Mouse (Mus musculus) stomach, embryonic 15.5 days (tissue): Measurements from ENCODE around the gene Hs1bp3. TPM values are rescaled to one million over a fixed set of nuclear protein-coding genes. Genes with fewer than 3 reads are reported as not detected.

ENCODE experiments used
- ATAC-seq: fragments of 200-750 bp; cut with Nextera tagmentation; 2 replicates; pipeline ENCODE4 v1.8.0; 2017; ENCODE audit warnings: low read depth, moderate number of reproducible peaks, moderate TSS enrichment; ENCODE audit not compliant: insufficient read depth, low FRiP score
- H3K27ac ChIP-seq: fragments of 300-500 bp; sonication (generic); 2 replicates; pipeline ENCODE4 v1.5.1; 2015; ENCODE audit warnings: mild to moderate bottlenecking, inconsistent platforms
- H3K27me3 ChIP-seq: fragments of 300-500 bp; sonication (generic); replicated peaks from 2 replicates; pipeline ENCODE4 v1.6.1; 2015; ENCODE audit warnings: inconsistent platforms
- H3K36me3 ChIP-seq: fragments of 300-500 bp; sonication (generic); 2 replicates; pipeline ENCODE4 v1.6.1; 2015; ENCODE audit warnings: inconsistent platforms
- H3K4me1 ChIP-seq: fragments of 300-500 bp; sonication (generic); 2 replicates; pipeline ENCODE4 v1.6.1; 2015; ENCODE audit warnings: inconsistent platforms
- H3K4me2 ChIP-seq: fragments of 300-500 bp; sonication (generic); 2 replicates; pipeline ENCODE4 v1.6.1; 2015; ENCODE audit warnings: mild to moderate bottlenecking, inconsistent platforms
- H3K4me3 ChIP-seq: fragments of 300-500 bp; sonication (generic); replicated peaks from 2 replicates; pipeline ENCODE4 v1.5.1; 2015; ENCODE audit warnings: inconsistent platforms
- H3K9ac ChIP-seq: fragments of 300-500 bp; sonication (generic); 2 replicates; pipeline ENCODE4 v1.6.1; 2015; ENCODE audit warnings: inconsistent platforms
- H3K9me3 ChIP-seq: fragments of 300-500 bp; sonication (generic); 2 replicates; pipeline ENCODE4 v1.6.1; 2016; ENCODE audit warnings: inconsistent platforms
- WGBS: fragments of 180-500 bp; shearing (Covaris S2); methylation state at CpG from one replicate; pipeline ENCODE4 v1.1.7; 2015; 5-methylcytosine and 5-hydroxymethylcytosine counted together
- polyA plus RNA-seq: library from polyadenylated mRNA; unstranded; fragments of >200 nt; fragmentation: Nextera tagmentation; extraction: Ambion mirVana; gene quantifications from 2 replicates; pipeline ENCODE4 v1.2.1, GENCODE M21; 2015

Gene Hs1bp3
- polyA plus RNA-seq, 1 experiment from 2014 or later, result 14.5 TPM

- Histone ChIP-seq H3K27ac (no peak overlapping the region), H3K4me2 (no peak overlapping the region), H3K9ac (no peak overlapping the region), H3K4me1 (peaks cover 12% of the 10 kb centered on the region), H3K36me3 (no peaks in the 10 kb centered on the region), H3K9me3 (no peaks in the 10 kb centered on the region), H3K27me3 (peaks cover 54% of the 10 kb centered on the region), H3K4me3 (no peak overlapping the region)
- whole genome bisulfite sequencing, result 37% methylated on average over 6 of the region's 6 CpGs
- ATAC-seq, result no peak
Observed at GRCm38 (mm10) chr12:8295307-8295913, 17.8 kb upstream of the Hs1bp3 start.

DNA sequence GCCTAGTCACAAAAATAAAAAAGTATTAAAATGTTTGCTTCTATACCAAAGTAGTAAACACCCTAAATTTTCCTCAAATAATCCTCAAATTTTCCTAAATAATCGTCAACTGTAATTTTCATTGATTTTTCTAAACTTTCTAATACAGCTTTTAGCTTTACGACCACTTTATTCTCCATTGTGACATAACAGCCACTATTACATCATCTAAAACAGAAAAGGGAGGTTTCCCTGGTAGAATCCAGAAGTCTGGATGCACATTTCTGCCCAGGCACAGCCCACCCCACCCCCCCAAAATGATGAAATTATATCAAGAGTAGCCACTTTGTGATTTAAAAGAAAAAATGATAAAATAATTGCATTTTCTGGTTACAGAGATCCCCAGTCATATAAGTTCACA, 17.1 kb upstream of the Hs1bp3 start:
- H3K4me1 ChIP-seq, result peaks cover 13% of the 10 kb centered on the region
- 76% methylated on average over 2 of the region's 2 CpGs for WGBS

GRCm38 (mm10) chr12:8297586-8298214, 15.5 kb upstream of the Hs1bp3 start:
- H3K36me3 ChIP-seq, result no peaks in the 10 kb centered on the region
- 7% methylated on average over 34 of the region's 34 CpGs for WGBS
- no peak for ATAC-seq
- peaks cover 26% of the 10 kb centered on the region for H3K4me1 ChIP-seq
- peaks cover 77% of the 10 kb centered on the region for H3K27me3 ChIP-seq
- no peaks in the 10 kb centered on the region for H3K9me3 ChIP-seq
- peak overlapping the region; percentile 41 for H3K4me3 ChIP-seq
- H3K27ac ChIP-seq, result no peak overlapping the region
- H3K9ac ChIP-seq, result no peak overlapping the region
- H3K4me2 ChIP-seq, result peak overlapping the region; percentile 68

More for the DNA sequence above, 17.1 kb upstream of the Hs1bp3 start:
- peaks cover 62% of the 10 kb centered on the region for H3K27me3 ChIP-seq
- H3K27ac ChIP-seq, result no peak overlapping the region
- H3K9ac ChIP-seq, result no peak overlapping the region
- no peak overlapping the region for H3K4me2 ChIP-seq
- H3K36me3 ChIP-seq, result no peaks in the 10 kb centered on the region
- no peaks in the 10 kb centered on the region for H3K9me3 ChIP-seq
- no peak overlapping the region for H3K4me3 ChIP-seq
- ATAC-seq, result no peak

DNA sequence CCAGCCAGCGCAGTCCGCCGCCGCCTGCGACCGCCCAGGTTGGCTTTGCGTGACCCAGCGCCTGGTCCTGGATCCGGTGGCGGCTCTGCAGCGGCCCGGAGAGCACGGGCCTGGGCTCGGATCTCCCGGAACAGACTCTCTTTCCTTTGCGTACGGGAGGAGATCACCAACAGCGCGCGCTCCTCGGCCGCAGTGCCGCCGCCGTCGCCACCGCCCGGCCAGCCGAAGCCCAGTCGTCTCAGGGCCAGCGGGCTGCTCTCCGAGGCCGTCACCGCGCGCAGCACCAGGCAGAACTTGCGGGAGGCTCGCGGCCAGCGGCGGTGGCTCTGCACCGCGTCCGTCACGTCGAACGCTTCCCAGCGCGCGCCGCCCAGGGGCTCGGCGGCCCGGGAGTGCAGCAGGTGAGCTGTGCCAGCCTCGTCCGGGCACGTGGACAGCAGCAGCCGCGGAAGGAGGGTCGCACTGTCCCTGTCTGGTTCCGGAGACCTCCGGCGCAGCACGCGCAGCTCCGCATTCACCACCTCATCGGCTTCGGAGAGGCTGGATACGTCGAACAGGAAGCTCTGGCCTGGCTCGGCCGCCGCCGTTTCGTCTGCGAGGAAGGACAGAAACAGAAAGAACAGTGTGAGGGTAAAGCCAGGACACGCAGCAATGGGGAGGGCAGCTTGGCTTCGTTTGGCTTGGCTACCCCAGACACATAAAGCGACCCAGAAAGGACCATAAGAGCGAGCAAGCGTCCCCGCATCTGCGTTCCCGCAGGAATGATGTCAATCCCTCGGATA, 14.7 kb upstream of the Hs1bp3 start:
- peaks cover 26% of the 10 kb centered on the region for H3K4me1 ChIP-seq
- ATAC-seq, result no peak
- H3K9ac ChIP-seq, result no peak overlapping the region
- no peak overlapping the region for H3K27ac ChIP-seq
- no peaks in the 10 kb centered on the region for H3K36me3 ChIP-seq
- H3K4me2 ChIP-seq, result peak overlapping the region; percentile 68
- no peaks in the 10 kb centered on the region for H3K9me3 ChIP-seq
- peak overlapping the region; percentile 41 for H3K4me3 ChIP-seq
- peaks cover 86% of the 10 kb centered on the region for H3K27me3 ChIP-seq
- 3% methylated on average over 82 of the region's 85 CpGs for WGBS

- Histone ChIP-seq H3K4me2 (no peak overlapping the region), H3K4me3 (no peak overlapping the region)
- WGBS, result 13% methylated on average over 34 of the region's 34 CpGs
Observed at GRCm38 (mm10) chr12:8299143-8300110, 13.8 kb upstream of the Hs1bp3 start.

GRCm38 (mm10) chr12:8300111-8300480, 13.1 kb upstream of the Hs1bp3 start:
- Histone ChIP-seq H3K4me1 (peaks cover 26% of the 10 kb centered on the region), H3K36me3 (no peaks in the 10 kb centered on the region), H3K27me3 (peaks cover 92% of the 10 kb centered on the region), H3K9me3 (no peaks in the 10 kb centered on the region), H3K4me3 (no peak overlapping the region), H3K9ac (no peak overlapping the region), H3K27ac (no peak overlapping the region), H3K4me2 (no peak overlapping the region)
- no peak for ATAC-seq
- 38% methylated on average over 10 of the region's 10 CpGs for WGBS

More at GRCm38 (mm10) chr12:8299143-8300110, 13.8 kb upstream of the Hs1bp3 start:
- peaks cover 94% of the 10 kb centered on the region for H3K27me3 ChIP-seq
- H3K4me1 ChIP-seq, result peaks cover 26% of the 10 kb centered on the region
- H3K36me3 ChIP-seq, result no peaks in the 10 kb centered on the region
- no peak for ATAC-seq
- no peak overlapping the region for H3K9ac ChIP-seq
- H3K27ac ChIP-seq, result no peak overlapping the region
- H3K9me3 ChIP-seq, result no peaks in the 10 kb centered on the region

DNA sequence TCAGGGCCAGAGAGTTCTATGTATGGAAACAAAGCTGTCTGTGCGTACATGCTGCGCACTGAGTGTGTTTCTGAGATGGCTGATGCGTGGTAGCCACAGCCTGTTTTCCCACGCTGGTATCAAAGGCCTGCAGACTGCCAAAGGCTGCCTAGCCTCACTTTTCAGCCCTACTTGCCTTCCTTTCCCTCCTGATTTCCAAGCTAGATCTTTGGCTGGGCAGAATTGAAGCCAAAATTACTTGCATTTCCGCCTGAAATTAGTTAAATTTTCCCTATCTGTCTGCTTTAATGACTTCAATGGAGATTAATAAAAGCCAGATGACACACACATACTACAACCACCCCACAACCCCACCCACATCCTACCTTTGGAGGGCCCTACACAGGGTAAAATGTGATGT, 12.7 kb upstream of the Hs1bp3 start:
- no peak overlapping the region for H3K4me2 ChIP-seq
- H3K36me3 ChIP-seq, result no peaks in the 10 kb centered on the region
- H3K4me3 ChIP-seq, result no peak overlapping the region
- 52% methylated on average over 5 of the region's 5 CpGs for WGBS
- no peak overlapping the region for H3K9ac ChIP-seq
- peaks cover 92% of the 10 kb centered on the region for H3K27me3 ChIP-seq
- peaks cover 26% of the 10 kb centered on the region for H3K4me1 ChIP-seq
- H3K27ac ChIP-seq, result no peak overlapping the region
- no peak for ATAC-seq
- no peaks in the 10 kb centered on the region for H3K9me3 ChIP-seq

DNA sequence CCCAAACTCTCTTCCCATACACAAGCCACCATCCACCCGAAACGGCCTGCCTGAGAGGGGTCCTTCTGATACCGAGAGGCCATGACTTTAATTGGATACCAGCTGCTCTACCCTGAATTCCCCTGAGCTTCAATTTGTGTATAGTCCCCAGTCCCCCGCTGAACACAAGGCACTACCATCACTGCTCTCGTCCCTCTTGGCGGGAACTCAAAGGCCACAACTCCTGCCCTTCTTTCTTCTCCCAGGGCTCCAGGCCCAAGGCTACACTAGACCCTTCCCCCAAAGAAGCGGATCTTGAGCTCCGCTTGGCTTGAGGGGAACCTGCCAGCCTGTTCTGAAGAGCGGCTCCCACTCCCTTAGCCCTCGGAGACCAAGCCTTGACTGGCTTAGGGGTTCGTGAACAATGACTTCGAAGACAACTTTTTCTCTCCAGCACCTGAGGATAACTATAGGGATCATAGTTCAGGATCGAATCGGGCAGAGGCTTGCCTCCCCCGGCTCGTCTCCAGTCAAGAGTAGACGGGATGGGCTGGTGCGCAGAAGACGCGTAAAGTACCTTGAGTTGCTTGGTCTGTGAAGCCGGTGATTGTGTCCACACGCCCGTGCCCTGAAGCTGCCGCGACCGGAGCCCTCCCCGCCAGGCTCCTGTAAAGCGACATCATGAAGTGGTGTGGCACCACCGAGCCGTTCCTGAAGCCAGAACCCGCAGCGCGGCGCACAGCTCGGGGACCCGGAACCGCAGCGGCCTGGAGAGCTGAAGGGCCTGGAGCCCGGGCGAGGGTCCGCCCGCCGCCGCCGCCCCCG, 12.0 kb upstream of the Hs1bp3 start:
- Histone ChIP-seq H3K36me3 (no peaks in the 10 kb centered on the region), H3K27me3 (peaks cover 94% of the 10 kb centered on the region), H3K4me3 (peak overlapping the region; percentile 42), H3K4me1 (peaks cover 26% of the 10 kb centered on the region), H3K9me3 (no peaks in the 10 kb centered on the region), H3K4me2 (peak overlapping the region; percentile 87), H3K27ac (no peak overlapping the region), H3K9ac (no peak overlapping the region)
- ATAC-seq, result no peak
- WGBS, result 8% methylated on average over 41 of the region's 46 CpGs

- WGBS, result under 1% methylated on average over 48 of the region's 53 CpGs
- no peak within 1 kb of the TSS for H3K27ac ChIP-seq
- H3K9ac ChIP-seq, result no peak within 1 kb of the TSS
Observed at GRCm38 (mm10) chr12:8301841-8302431, 11.3 kb upstream of the Hs1bp3 start, which contains the start of gene Gdf7. Gdf7 (minus strand) TSS chr12:8301954.

GRCm38 (mm10) chr12:8305258-8305657, 8.0 kb upstream of the Hs1bp3 start:
- no peak for ATAC-seq
- WGBS, result 40% methylated on average over 2 of the region's 2 CpGs
- Histone ChIP-seq H3K36me3 (no peaks in the 10 kb centered on the region), H3K27me3 (peaks cover 60% of the 10 kb centered on the region), H3K4me1 (peaks cover 14% of the 10 kb centered on the region), H3K9me3 (no peaks in the 10 kb centered on the region), H3K4me2 (no peak overlapping the region), H3K4me3 (no peak overlapping the region), H3K27ac (no peak overlapping the region), H3K9ac (no peak overlapping the region)

More at GRCm38 (mm10) chr12:8301841-8302431, 11.3 kb upstream of the Hs1bp3 start, which contains the start of gene Gdf7:
- peaks cover 26% of the 10 kb centered on the region for H3K4me1 ChIP-seq
- H3K36me3 ChIP-seq, result no peaks in the 10 kb centered on the region
- H3K4me2 ChIP-seq, result peak within 1 kb of the TSS; percentile 87
- H3K4me3 ChIP-seq, result peak within 1 kb of the TSS; percentile 42
- no peaks in the 10 kb centered on the region for H3K9me3 ChIP-seq
- peaks cover 88% of the 10 kb centered on the region for H3K27me3 ChIP-seq
- ATAC-seq, result no peak
